ENCODE assay signal across 19 mouse cellular contexts in genomic region chr4:72562909-72563676, GRCm38 (mm10).
DNase-seq lines count a peak whose midpoint lies in the region; ATAC-seq and TF ChIP-seq lines count a peak whose summit lies in the region.
"Had no signal": no experiment of that assay in that cellular context is flagged by ENCODE, and none has a peak within 500 bp of the region (broad histone marks: within the 10 kb centered on the region; RNA-seq: fewer than 3 reads in every experiment).

No protein-coding gene starts in this region.

- no peak for TF ChIP-seq CTCF in hindbrain, postnatal 0 days (IDR thresholded peaks at IDR 0.05; ENCODE audit: low read depth)

- no peaks in the 10 kb centered on the region for H3K27me3 ChIP-seq in hindbrain, postnatal 0 days (ENCODE audit: insufficient read depth, low read length)
- no peaks in the 10 kb centered on the region for H3K27me3 ChIP-seq in hindbrain, embryonic 10.5 days (ENCODE audit: insufficient read depth, poor library complexity, severe bottlenecking)
- H3K27me3 ChIP-seq in midbrain, embryonic 13.5 days = no peaks in the 10 kb centered on the region
- no peaks in the 10 kb centered on the region for H3K27me3 ChIP-seq in midbrain, embryonic 10.5 days (ENCODE audit: low read depth, poor library complexity, severe bottlenecking)
- H3K27me3 ChIP-seq in limb, embryonic 14.5 days (ENCODE audit: control insufficient read depth, insufficient read depth, low read length) = no peaks in the 10 kb centered on the region
- H3K27me3 ChIP-seq: heart, embryonic 12.5 days; megakaryocyte, embryonic 14.5 days; Patski had no signal

- no peak overlapping the region for H3K27ac ChIP-seq in hindbrain, postnatal 0 days
- H3K27ac ChIP-seq in hindbrain, embryonic 10.5 days = no peak overlapping the region
- H3K27ac ChIP-seq in midbrain, embryonic 13.5 days = no peak overlapping the region
- no peak overlapping the region for H3K27ac ChIP-seq in midbrain, embryonic 10.5 days (replicated peaks)
- no peak overlapping the region for H3K27ac ChIP-seq in limb, embryonic 14.5 days (replicated peaks; ENCODE audit: low read depth, low read length)
- H3K27ac ChIP-seq: liver, embryonic 14.5 days had no signal

- H3K4me3 ChIP-seq in hindbrain, postnatal 0 days (ENCODE audit: low read length) = no peak overlapping the region
- no peak overlapping the region for H3K4me3 ChIP-seq in hindbrain, embryonic 10.5 days
- H3K4me3 ChIP-seq in midbrain, embryonic 13.5 days (replicated peaks) = no peak overlapping the region
- H3K4me3 ChIP-seq in midbrain, embryonic 10.5 days = no peak overlapping the region
- H3K4me3 ChIP-seq in limb, embryonic 14.5 days (replicated peaks; ENCODE audit: low read length) = no peak overlapping the region
- H3K4me3 ChIP-seq: heart, embryonic 12.5 days; megakaryocyte, embryonic 14.5 days had no signal

- H3K9me3 ChIP-seq in hindbrain, postnatal 0 days (ENCODE audit: low read length) = no peaks in the 10 kb centered on the region
- H3K9me3 ChIP-seq in hindbrain, embryonic 10.5 days = no peaks in the 10 kb centered on the region
- H3K9me3 ChIP-seq in midbrain, embryonic 13.5 days = no peaks in the 10 kb centered on the region
- H3K9me3 ChIP-seq in midbrain, embryonic 10.5 days (replicated peaks) = no peaks in the 10 kb centered on the region
- H3K9me3 ChIP-seq in limb, embryonic 14.5 days (ENCODE audit: control insufficient read depth, low read length) = no peaks in the 10 kb centered on the region
- H3K9me3 ChIP-seq: heart, embryonic 12.5 days had no signal

- TF ChIP-seq POLR2A in limb, embryonic 14.5 days (IDR thresholded peaks at IDR 0.05; ENCODE audit: borderline replicate concordance, extremely low read depth, insufficient read depth, insufficient read length) = no peak

- H3K36me3 ChIP-seq in hindbrain, postnatal 0 days (ENCODE audit: insufficient read depth, low read length) = no peaks in the 10 kb centered on the region
- no peaks in the 10 kb centered on the region for H3K36me3 ChIP-seq in hindbrain, embryonic 10.5 days
- H3K36me3 ChIP-seq in midbrain, embryonic 13.5 days = no peaks in the 10 kb centered on the region
- no peaks in the 10 kb centered on the region for H3K36me3 ChIP-seq in midbrain, embryonic 10.5 days
- no peaks in the 10 kb centered on the region for H3K36me3 ChIP-seq in limb, embryonic 14.5 days (ENCODE audit: control insufficient read depth, insufficient read depth, low read length)
- H3K36me3 ChIP-seq: heart, embryonic 12.5 days had no signal

- DNase-seq in hindbrain, postnatal 0 days (ENCODE audit: low spot score) = peak; percentile 14
- no peak for DNase-seq in hindbrain, embryonic 10.5 days (ENCODE audit: low spot score)
- DNase-seq in midbrain, embryonic 10.5 days (ENCODE audit: low spot score) = no peak
- peak; percentile 20 for DNase-seq in limb, embryonic 14.5 days (ENCODE audit: low spot score)
- DNase-seq in retina, embryonic 14.5 days (ENCODE audit: low spot score) = no peak
- DNase-seq in testis, postnatal 10 days (ENCODE audit: low spot score) = no peak
- DNase-seq: adrenal gland, postnatal 14 days; cerebellum, adult 9-11 months; gastrocnemius, postnatal 36 days; kidney, adult 2 months; lung, postnatal 14 days; spleen, adult 18-20 months had no signal

- H3K4me2 ChIP-seq in hindbrain, postnatal 0 days (ENCODE audit: low read depth, low read length) = no peak overlapping the region
- H3K4me2 ChIP-seq in midbrain, embryonic 13.5 days (replicated peaks) = no peak overlapping the region
- no peak overlapping the region for H3K4me2 ChIP-seq in limb, embryonic 14.5 days (replicated peaks; ENCODE audit: low read depth, low read length, severe bottlenecking)
- H3K4me2 ChIP-seq: heart, embryonic 12.5 days had no signal

- no peaks in the 10 kb centered on the region for H3K4me1 ChIP-seq in hindbrain, postnatal 0 days (ENCODE audit: insufficient read depth, low read length)
- H3K4me1 ChIP-seq in hindbrain, embryonic 10.5 days (replicated peaks) = no peaks in the 10 kb centered on the region
- peaks cover 9% of the 10 kb centered on the region for H3K4me1 ChIP-seq in midbrain, embryonic 13.5 days (replicated peaks)
- H3K4me1 ChIP-seq in midbrain, embryonic 10.5 days = no peaks in the 10 kb centered on the region
- no peaks in the 10 kb centered on the region for H3K4me1 ChIP-seq in limb, embryonic 14.5 days (ENCODE audit: control insufficient read depth, insufficient read depth, low read length)
- H3K4me1 ChIP-seq: heart, embryonic 12.5 days; megakaryocyte, embryonic 14.5 days had no signal

- ATAC-seq in hindbrain, postnatal 0 days = 0 out of 2 replicates have a peak, but pooled peaks have one; percentile 18
- peak; percentile 73; the same call in 1 of the 2 replicates for ATAC-seq in midbrain, embryonic 13.5 days
- peak; percentile 34; the same call in 1 of the 2 replicates for ATAC-seq in limb, embryonic 14.5 days (ENCODE audit: low FRiP score, low read depth)
- ATAC-seq: activated CD4-positive, CD25-positive, alpha-beta regulatory T cell, adult 4 months; hindbrain, embryonic 16.5 days; Patski had no signal

- no peak overlapping the region for H3K9ac ChIP-seq in hindbrain, postnatal 0 days (replicated peaks; ENCODE audit: low read length)
- no peak overlapping the region for H3K9ac ChIP-seq in midbrain, embryonic 13.5 days (replicated peaks)
- H3K9ac ChIP-seq in limb, embryonic 14.5 days (ENCODE audit: low read depth, low read length, severe bottlenecking) = no peak overlapping the region
- H3K9ac ChIP-seq: heart, embryonic 12.5 days; liver, embryonic 14.5 days had no signal

- WGBS in hindbrain, postnatal 0 days = 22% methylated on average over 4 of the region's 4 CpGs
- 56% methylated on average over 4 of the region's 4 CpGs for WGBS in hindbrain, embryonic 10.5 days
- WGBS in midbrain, embryonic 13.5 days = 27% methylated on average over 4 of the region's 4 CpGs
- 57% methylated on average over 4 of the region's 4 CpGs for WGBS in midbrain, embryonic 10.5 days
- WGBS in limb, embryonic 14.5 days = 11% methylated on average over 4 of the region's 4 CpGs

Comparison
In these comparisons a context has a peak if more than half of its experiments do, and no peak if none do; other contexts are left out.
1. DNase-seq: peak in hindbrain, postnatal 0 days (single experiment) and limb, embryonic 14.5 days (single experiment); none in hindbrain, embryonic 10.5 days (single experiment), midbrain, embryonic 10.5 days (single experiment), retina, embryonic 14.5 days (single experiment) and testis, postnatal 10 days (single experiment).
2. ATAC-seq: peak in every context shown above with its lines; median percentile 73 in midbrain, embryonic 13.5 days; 34 in limb, embryonic 14.5 days; 18 in hindbrain, postnatal 0 days.